Mouse (Mus musculus) small intestine, adult 2 months (tissue): ENCODE measurements around the gene CK137956. TPM values are rescaled to one million over a fixed set of nuclear protein-coding genes. Genes with fewer than 3 reads are reported as not detected.

ENCODE experiments used
- H3K27ac ChIP-seq: fragments of 200-500 bp; 2 replicates; pipeline ENCODE4 v1.5.1; 2012; ENCODE audit warnings: low read depth, low read length, control low read depth, inconsistent platforms; ENCODE audit not compliant: insufficient read depth
- H3K27me3 ChIP-seq: fragments of 200-500 bp; 2 replicates; pipeline ENCODE4 v1.6.1; 2012; ENCODE audit warnings: mild to moderate bottlenecking, moderate library complexity, low read length, inconsistent platforms; ENCODE audit not compliant: control insufficient read depth, insufficient read depth
- H3K36me3 ChIP-seq: fragments of 200-500 bp; 2 replicates; pipeline ENCODE4 v1.6.1; 2012; ENCODE audit warnings: mild to moderate bottlenecking, low read length, control low read depth, inconsistent platforms; ENCODE audit not compliant: control insufficient read depth, insufficient read depth
- H3K4me1 ChIP-seq: fragments of 200-500 bp; 2 replicates; pipeline ENCODE4 v1.6.1; 2012; ENCODE audit warnings: low read length, inconsistent platforms, mixed read lengths; ENCODE audit not compliant: control insufficient read depth, insufficient read depth, insufficient read length
- H3K4me3 ChIP-seq: fragments of 200-500 bp; 2 replicates; pipeline ENCODE4 v1.5.1; 2012; ENCODE audit warnings: low read depth, mild to moderate bottlenecking, control low read depth, inconsistent platforms, low read length, moderate library complexity
- CTCF ChIP-seq: fragments of 200-500 bp; IDR thresholded peaks from 2 replicates; pipeline ENCODE4 v1.5.1; 2012; ENCODE audit warnings: low read depth, mild to moderate bottlenecking, control low read depth, inconsistent platforms, low read length, moderate library complexity, mixed read lengths; ENCODE audit not compliant: insufficient replicate concordance, insufficient read length; ENCODE audit errors: extremely low read depth
- POLR2A ChIP-seq: fragments of 200-500 bp; IDR thresholded peaks from 2 replicates; pipeline ENCODE4 v1.6.1; 2012; ENCODE audit warnings: low read depth, mild to moderate bottlenecking, control low read depth, inconsistent platforms, low read length, moderate library complexity
- WGBS: fragments of 180-500 bp; shearing (Covaris S2); methylation state at CpG from one replicate; pipeline ENCODE4 v1.1.7; 2018; 5-methylcytosine and 5-hydroxymethylcytosine counted together
- polyA plus RNA-seq: library from polyadenylated mRNA; depleted of rRNA; stranded (reverse); fragments of >200 nt; gene quantifications from 2 replicates; pipeline ENCODE4 v1.2.3, GENCODE M21; 2012

Gene CK137956
- polyA plus RNA-seq, 1 experiment: not detected

- Histone ChIP-seq H3K36me3 (no peaks in the 10 kb centered on the region), H3K4me3 (no peak overlapping the region), H3K4me1 (no peaks in the 10 kb centered on the region), H3K27ac (no peak overlapping the region), H3K27me3 (no peaks in the 10 kb centered on the region)
- 77% methylated on average over 3 of the region's 3 CpGs for WGBS
- no peak for TF ChIP-seq POLR2A
- TF ChIP-seq CTCF: no peak
Observed at GRCm38 (mm10) chr4:127972976-127973375, 2.2 kb upstream of the CK137956 start.

- Histone ChIP-seq H3K4me3 (no peak overlapping the region), H3K27me3 (no peaks in the 10 kb centered on the region), H3K36me3 (no peaks in the 10 kb centered on the region), H3K27ac (no peak overlapping the region), H3K4me1 (no peaks in the 10 kb centered on the region)
- 15% methylated on average over 7 of the region's 7 CpGs for WGBS
- TF ChIP-seq CTCF (no peak), POLR2A (no peak)
Observed at GRCm38 (mm10) chr4:127970018-127970421, 731 bp downstream of the CK137956 start.

GRCm38 (mm10) chr4:127969101-127969500 lies 1.6 kb downstream of the CK137956 start:
- Histone ChIP-seq H3K36me3 (no peaks in the 10 kb centered on the region), H3K4me3 (no peak overlapping the region), H3K4me1 (no peaks in the 10 kb centered on the region), H3K27ac (no peak overlapping the region), H3K27me3 (no peaks in the 10 kb centered on the region)
- TF ChIP-seq POLR2A (no peak), CTCF (no peak)
- WGBS: 22% methylated on average over 7 of the region's 7 CpGs

- H3K27ac ChIP-seq: no peak overlapping the region
- H3K36me3 ChIP-seq: no peaks in the 10 kb centered on the region
- no peaks in the 10 kb centered on the region for H3K27me3 ChIP-seq
- no peak overlapping the region for H3K4me3 ChIP-seq
- no peak for TF ChIP-seq CTCF
- TF ChIP-seq POLR2A: no peak
- WGBS: 32% methylated on average over 10 of the region's 10 CpGs
- H3K4me1 ChIP-seq: no peaks in the 10 kb centered on the region
Observed at GRCm38 (mm10) chr4:127953006-127953710, 17.6 kb downstream of the CK137956 start.

GRCm38 (mm10) chr4:127947696-127948095 lies 23.1 kb downstream of the CK137956 start:
- Histone ChIP-seq H3K4me1 (no peaks in the 10 kb centered on the region), H3K36me3 (no peaks in the 10 kb centered on the region), H3K4me3 (no peak overlapping the region), H3K27ac (no peak overlapping the region), H3K27me3 (no peaks in the 10 kb centered on the region)
- WGBS: 67% methylated on average over 2 of the region's 2 CpGs
- no peak for TF ChIP-seq POLR2A
- no peak for TF ChIP-seq CTCF

GRCm38 (mm10) chr4:127937474-127937873 lies 33.3 kb downstream of the CK137956 start:
- Histone ChIP-seq H3K27ac (no peak overlapping the region), H3K4me3 (no peak overlapping the region), H3K36me3 (no peaks in the 10 kb centered on the region), H3K4me1 (no peaks in the 10 kb centered on the region), H3K27me3 (no peaks in the 10 kb centered on the region)
- TF ChIP-seq POLR2A (no peak), CTCF (no peak)
- WGBS: 81% methylated on average over 7 of the region's 7 CpGs

GRCm38 (mm10) chr4:127935369-127935768 lies 35.4 kb downstream of the CK137956 start:
- no peaks in the 10 kb centered on the region for H3K27me3 ChIP-seq
- TF ChIP-seq CTCF: 0 out of 2 replicates have a peak, but pooled peaks have one; percentile 4
- TF ChIP-seq POLR2A: no peak
- no peak overlapping the region for H3K27ac ChIP-seq
- 50% methylated on average over 3 of the region's 3 CpGs for WGBS
- H3K4me3 ChIP-seq: no peak overlapping the region
- H3K36me3 ChIP-seq: no peaks in the 10 kb centered on the region
- H3K4me1 ChIP-seq: no peaks in the 10 kb centered on the region
